Mouse (Mus musculus) stomach, embryonic 14.5 days (tissue): Measurements from ENCODE around the gene Ace3. TPM values are rescaled to one million over a fixed set of nuclear protein-coding genes. Genes with fewer than 3 reads are reported as not detected.

Source experiments
- ATAC-seq: fragments of 200-750 bp; cut with Nextera tagmentation; 2 replicates; pipeline ENCODE4 v1.8.0; 2017; ENCODE audit warnings: low read depth, moderate TSS enrichment; ENCODE audit not compliant: insufficient number of reproducible peaks, insufficient read depth, low FRiP score
- H3K27ac ChIP-seq: fragments of 300-500 bp; sonication (generic); 2 replicates; pipeline ENCODE4 v1.5.1; 2014; ENCODE audit warnings: mild to moderate bottlenecking, low read length, moderate library complexity, mixed read lengths
- H3K27me3 ChIP-seq: fragments of 300-500 bp; sonication (generic); 2 replicates; pipeline ENCODE4 v1.6.1; 2014; ENCODE audit warnings: low read length, control low read depth, mixed read lengths; ENCODE audit not compliant: control insufficient read depth, insufficient read depth
- H3K36me3 ChIP-seq: fragments of 300-500 bp; sonication (generic); 2 replicates; pipeline ENCODE4 v1.6.1; 2014; ENCODE audit warnings: mild to moderate bottlenecking, control low read depth, low read length, moderate library complexity, mixed read lengths; ENCODE audit not compliant: control insufficient read depth, insufficient read depth
- H3K4me1 ChIP-seq: fragments of 300-500 bp; sonication (generic); 2 replicates; pipeline ENCODE4 v1.6.1; 2014; ENCODE audit warnings: low read length, control low read depth, mixed read lengths; ENCODE audit not compliant: control insufficient read depth, insufficient read depth
- H3K4me2 ChIP-seq: fragments of 300-500 bp; sonication (generic); replicated peaks from 2 replicates; pipeline ENCODE4 v1.6.1; 2014; ENCODE audit warnings: low read depth, low read length, control low read depth
- H3K4me3 ChIP-seq: fragments of 300-500 bp; sonication (generic); 2 replicates; pipeline ENCODE4 v1.5.1; 2014; ENCODE audit warnings: low read depth, low read length, control low read depth
- H3K9ac ChIP-seq: fragments of 300-500 bp; sonication (generic); replicated peaks from 2 replicates; pipeline ENCODE4 v1.6.1; 2014; ENCODE audit warnings: low read depth, mild to moderate bottlenecking, control low read depth, low read length, moderate library complexity, mixed read lengths
- H3K9me3 ChIP-seq: fragments of 300-500 bp; sonication (generic); 2 replicates; pipeline ENCODE4 v1.6.1; 2016; ENCODE audit warnings: low read depth, low read length, control low read depth; ENCODE audit not compliant: control insufficient read depth
- WGBS: fragments of 180-500 bp; shearing (Covaris S2); extraction: QIAGEN DNeasy Blood & Tissue Kit; methylation state at CpG from one replicate; pipeline ENCODE4 v1.1.7; 2014; 5-methylcytosine and 5-hydroxymethylcytosine counted together
- polyA plus RNA-seq: library from polyadenylated mRNA; unstranded; fragments of >200 nt; fragmentation: Nextera tagmentation; extraction: Ambion mirVana; gene quantifications from 2 replicates; pipeline ENCODE4 v1.2.1, GENCODE M21; 2014

Gene Ace3
- polyA plus RNA-seq, 1 experiment from 2014 or later = not detected

DNA sequence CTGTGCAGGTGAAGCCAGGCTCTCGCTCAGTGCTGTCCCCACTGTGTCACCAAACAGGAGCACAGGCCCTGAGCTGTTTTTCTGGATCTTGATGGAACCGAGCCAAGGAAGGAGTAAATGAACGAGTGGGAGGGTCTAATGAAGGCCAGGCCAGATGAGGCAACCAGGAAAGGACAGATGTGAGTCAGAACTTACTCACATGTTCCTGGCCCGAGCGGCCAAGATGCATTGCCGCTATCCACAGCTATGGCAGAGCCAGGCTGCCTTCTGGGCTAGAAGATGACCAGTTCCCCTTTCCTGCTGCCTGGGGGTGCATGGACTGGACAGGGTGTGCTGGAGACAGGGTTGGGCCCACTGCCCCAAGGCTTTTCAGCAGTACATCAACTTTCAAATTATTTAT, 41.1 kb upstream of the Ace3 start:
- WGBS = 69% methylated on average over 6 of the region's 6 CpGs
- 0 out of 2 replicates have a peak, but pooled peaks have one; percentile 6 for ATAC-seq
- H3K9ac ChIP-seq = no peak overlapping the region
- H3K27ac ChIP-seq = no peak overlapping the region
- no peaks in the 10 kb centered on the region for H3K4me1 ChIP-seq
- no peak overlapping the region for H3K4me3 ChIP-seq
- no peaks in the 10 kb centered on the region for H3K36me3 ChIP-seq
- no peaks in the 10 kb centered on the region for H3K9me3 ChIP-seq
- H3K27me3 ChIP-seq = no peaks in the 10 kb centered on the region
- H3K4me2 ChIP-seq = no peak overlapping the region

DNA sequence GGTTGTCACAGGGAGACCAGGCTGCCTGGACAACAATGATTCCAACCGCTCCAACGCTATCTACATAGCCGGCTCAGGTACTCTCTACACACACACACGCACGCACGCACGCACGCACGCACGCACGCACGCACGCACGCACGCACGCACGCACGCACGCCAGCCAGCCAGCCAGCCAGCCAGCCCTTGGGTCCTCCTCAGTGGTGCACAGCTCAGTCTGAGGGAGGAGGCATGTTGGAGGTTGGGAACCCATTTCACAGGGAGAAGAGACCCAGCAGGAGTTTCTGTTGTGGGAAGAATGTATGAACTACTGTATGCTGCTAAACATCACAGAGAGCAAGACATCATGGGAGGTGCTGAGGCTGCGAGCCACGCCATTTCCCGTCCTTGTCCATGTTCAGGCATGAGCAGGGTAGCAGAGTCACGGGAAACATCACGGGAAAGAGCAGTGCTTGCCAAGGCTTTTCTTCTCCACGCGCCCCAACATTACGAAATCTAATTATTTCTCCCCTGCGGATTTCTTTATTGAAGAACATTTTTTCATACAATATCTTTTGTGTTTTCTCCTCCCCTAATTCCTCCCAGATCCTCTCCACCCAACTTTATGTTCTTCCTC, 38.6 kb upstream of the Ace3 start:
- WGBS = 92% methylated on average over 28 of the region's 28 CpGs
- no peaks in the 10 kb centered on the region for H3K36me3 ChIP-seq
- no peaks in the 10 kb centered on the region for H3K4me1 ChIP-seq
- H3K27me3 ChIP-seq = no peaks in the 10 kb centered on the region
- no peaks in the 10 kb centered on the region for H3K9me3 ChIP-seq
- no peak for ATAC-seq
- H3K4me3 ChIP-seq = no peak overlapping the region
- no peak overlapping the region for H3K4me2 ChIP-seq
- H3K9ac ChIP-seq = no peak overlapping the region
- H3K27ac ChIP-seq = no peak overlapping the region

DNA sequence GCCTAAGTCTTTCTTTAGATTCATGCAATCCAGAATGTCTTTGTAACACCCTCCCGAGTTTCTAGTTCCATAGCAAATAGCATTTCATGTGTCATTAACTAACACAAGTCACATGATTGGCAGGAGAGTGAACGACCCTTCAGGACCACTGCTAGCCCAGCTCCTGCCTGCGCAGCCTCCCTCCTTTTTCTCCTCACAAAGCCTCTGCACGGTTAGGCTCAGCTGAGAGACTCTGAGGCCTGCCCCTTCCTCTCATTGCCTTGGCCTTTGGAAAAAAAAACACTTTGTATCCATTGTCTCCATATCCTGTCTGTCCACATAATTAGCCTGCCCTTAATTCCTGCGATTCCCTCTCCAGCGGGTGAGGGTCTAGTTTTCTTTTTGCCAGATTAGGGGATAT, 37.0 kb upstream of the Ace3 start:
- Histone ChIP-seq H3K4me2 (no peak overlapping the region), H3K4me1 (no peaks in the 10 kb centered on the region), H3K9me3 (no peaks in the 10 kb centered on the region), H3K27me3 (no peaks in the 10 kb centered on the region), H3K4me3 (no peak overlapping the region), H3K27ac (no peak overlapping the region), H3K9ac (no peak overlapping the region), H3K36me3 (no peaks in the 10 kb centered on the region)
- ATAC-seq = no peak
- 56% methylated on average over 6 of the region's 6 CpGs for WGBS

DNA sequence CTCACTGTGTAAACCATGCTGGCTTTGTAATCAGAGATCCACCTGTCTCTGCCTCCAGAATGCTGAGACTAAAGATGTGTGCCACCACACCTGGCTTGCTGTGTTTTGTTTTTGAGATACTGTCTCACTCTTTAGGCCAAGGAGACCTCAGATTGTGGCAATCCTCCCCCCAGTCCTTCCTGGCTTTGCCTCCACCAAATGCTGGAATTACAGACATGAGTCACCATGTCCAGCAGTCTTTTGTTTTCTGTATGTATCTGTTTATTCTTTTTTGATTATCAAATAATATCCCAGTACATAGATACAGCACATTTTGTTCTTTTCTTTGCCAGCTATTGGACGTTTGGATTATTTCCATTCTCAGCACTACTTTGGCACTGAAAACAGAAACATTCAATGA, 35.9 kb upstream of the Ace3 start:
- no peak overlapping the region for H3K27ac ChIP-seq
- no peaks in the 10 kb centered on the region for H3K36me3 ChIP-seq
- no peak for ATAC-seq
- H3K9me3 ChIP-seq = no peaks in the 10 kb centered on the region
- no peak overlapping the region for H3K4me3 ChIP-seq
- no peaks in the 10 kb centered on the region for H3K27me3 ChIP-seq
- H3K9ac ChIP-seq = no peak overlapping the region
- 36% methylated on average over 1 of the region's 1 CpGs for WGBS
- no peaks in the 10 kb centered on the region for H3K4me1 ChIP-seq
- no peak overlapping the region for H3K4me2 ChIP-seq

DNA sequence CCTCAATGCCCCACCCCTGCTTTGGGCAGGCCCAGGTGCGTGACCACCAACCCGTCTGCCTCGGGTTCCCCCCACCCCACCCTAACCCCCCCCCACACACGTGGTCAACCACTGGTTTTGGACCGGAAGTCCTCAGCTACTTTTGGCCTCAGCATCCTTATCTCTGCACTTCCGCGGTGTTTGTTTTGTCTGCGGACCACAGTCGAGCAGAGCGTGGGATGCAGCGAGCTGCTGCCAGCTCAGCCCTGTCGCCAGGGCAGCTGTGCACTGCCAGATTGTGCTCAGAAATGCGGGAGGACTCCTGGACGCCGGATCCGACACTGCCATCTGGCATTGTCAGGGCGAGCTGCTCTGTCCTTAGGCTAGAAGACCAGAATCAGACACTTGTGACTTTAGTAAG, 35.1 kb upstream of the Ace3 start:
- Histone ChIP-seq H3K9ac (no peak overlapping the region), H3K4me1 (no peaks in the 10 kb centered on the region), H3K27ac (no peak overlapping the region), H3K4me2 (no peak overlapping the region), H3K27me3 (no peaks in the 10 kb centered on the region), H3K4me3 (no peak overlapping the region), H3K36me3 (no peaks in the 10 kb centered on the region), H3K9me3 (no peaks in the 10 kb centered on the region)
- ATAC-seq = no peak
- WGBS = 23% methylated on average over 17 of the region's 17 CpGs

DNA sequence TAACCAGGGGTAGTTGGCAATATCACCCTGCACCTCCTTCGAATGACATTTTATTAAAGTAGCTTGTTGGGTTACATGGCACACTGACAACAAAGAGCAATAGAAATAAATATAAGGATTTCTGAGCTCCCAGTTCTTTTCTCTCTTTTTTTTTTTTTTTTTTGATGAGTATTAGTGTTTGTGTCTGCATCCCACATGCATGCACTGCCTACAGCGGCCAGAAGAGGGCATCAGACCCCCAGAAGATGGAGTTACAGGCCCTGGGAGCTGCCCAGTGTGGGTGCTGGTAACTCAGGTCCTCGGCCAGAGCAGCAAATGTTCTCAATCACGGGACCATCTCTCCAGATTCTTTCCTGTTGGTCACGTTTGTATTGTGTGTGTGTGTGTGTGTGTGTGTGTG, 29.8 kb upstream of the Ace3 start:
- no peaks in the 10 kb centered on the region for H3K36me3 ChIP-seq
- 69% methylated on average over 5 of the region's 5 CpGs for WGBS
- no peak overlapping the region for H3K4me2 ChIP-seq
- no peak overlapping the region for H3K27ac ChIP-seq
- no peak for ATAC-seq
- no peak overlapping the region for H3K4me3 ChIP-seq
- H3K4me1 ChIP-seq = no peaks in the 10 kb centered on the region
- H3K9me3 ChIP-seq = no peaks in the 10 kb centered on the region
- no peak overlapping the region for H3K9ac ChIP-seq
- peaks cover 9% of the 10 kb centered on the region; the same call in 1 of the 2 replicates for H3K27me3 ChIP-seq

DNA sequence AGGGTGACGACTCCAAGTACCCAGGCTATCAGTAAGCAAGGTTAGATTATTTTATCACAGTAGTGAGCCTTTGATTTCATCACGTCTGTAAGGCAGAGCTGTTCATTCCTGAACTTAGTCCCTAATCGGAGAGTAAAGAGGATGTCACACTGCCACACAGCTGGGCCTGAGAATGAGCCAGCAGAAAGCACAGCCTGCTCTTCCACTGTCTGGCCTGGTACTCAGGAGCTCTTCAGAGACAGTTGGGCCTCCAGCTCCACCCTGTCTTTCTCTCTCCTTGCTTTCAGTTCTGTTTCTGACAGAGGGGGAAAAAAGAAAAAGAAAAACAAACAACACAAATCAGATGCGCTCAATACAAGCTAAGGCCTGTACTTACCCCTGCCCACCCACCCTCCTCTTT, 28.2 kb upstream of the Ace3 start:
- Histone ChIP-seq H3K9ac (no peak overlapping the region), H3K9me3 (no peaks in the 10 kb centered on the region), H3K27ac (no peak overlapping the region), H3K4me3 (no peak overlapping the region), H3K4me1 (no peaks in the 10 kb centered on the region), H3K27me3 (peaks cover 9% of the 10 kb centered on the region; the same call in 1 of the 2 replicates), H3K4me2 (no peak overlapping the region), H3K36me3 (no peaks in the 10 kb centered on the region)
- WGBS = 71% methylated on average over 4 of the region's 4 CpGs
- no peak for ATAC-seq

DNA sequence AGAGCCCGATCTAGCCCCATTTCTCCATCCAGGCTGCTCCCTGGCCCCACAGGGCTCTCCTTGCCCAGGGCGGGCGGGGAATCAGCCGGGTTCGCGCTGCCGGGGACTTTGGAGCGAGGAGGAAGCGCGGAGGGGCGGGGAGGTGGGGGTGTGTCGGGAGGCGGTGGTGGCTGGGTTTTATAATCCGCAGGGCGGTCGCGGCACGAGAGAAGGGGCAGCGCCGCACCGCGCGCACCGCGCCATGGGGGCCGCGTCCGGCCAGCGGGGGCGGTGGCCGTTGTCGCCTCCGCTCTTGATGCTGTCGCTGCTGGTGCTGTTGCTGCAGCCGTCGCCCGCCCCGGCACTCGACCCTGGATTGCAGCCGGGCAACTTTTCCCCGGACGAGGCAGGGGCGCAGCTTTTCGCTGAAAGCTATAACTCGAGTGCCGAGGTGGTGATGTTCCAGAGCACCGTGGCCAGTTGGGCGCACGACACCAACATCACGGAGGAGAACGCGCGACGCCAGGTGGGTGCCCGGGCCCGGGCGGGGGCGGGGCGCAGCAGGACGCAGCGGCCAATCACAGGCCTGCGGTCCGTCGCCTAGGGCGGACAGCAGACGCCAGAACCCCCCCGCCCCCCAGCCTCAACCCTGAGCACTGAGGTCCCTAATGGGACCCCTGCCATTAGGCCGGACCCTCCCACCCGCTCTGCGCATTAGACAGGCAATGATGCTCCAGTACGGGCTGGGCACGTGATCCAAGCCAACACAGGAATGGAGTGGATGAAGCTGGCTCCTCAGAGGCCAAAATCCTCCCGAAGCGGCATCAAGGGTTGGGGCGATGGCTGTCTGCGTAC, 26.5 kb upstream of the Ace3 start, which contains the start of gene Ace:
Ace (plus strand) TSS at position 205 of the 834 bp plus-strand sequence.
- ATAC-seq = peak; percentile 46
- under 1% methylated on average over 65 of the region's 76 CpGs for WGBS

More for the DNA sequence above, 26.5 kb upstream of the Ace3 start, which contains the start of gene Ace:
- peaks cover 9% of the 10 kb centered on the region; the same call in 1 of the 2 replicates for H3K27me3 ChIP-seq
- H3K4me2 ChIP-seq = peak within 1 kb of the TSS; percentile 99
- peak within 1 kb of the TSS; percentile 56 for H3K4me3 ChIP-seq
- no peaks in the 10 kb centered on the region for H3K4me1 ChIP-seq
- no peak within 1 kb of the TSS for H3K9ac ChIP-seq
- no peaks in the 10 kb centered on the region for H3K36me3 ChIP-seq
- no peaks in the 10 kb centered on the region for H3K9me3 ChIP-seq
- no peak within 1 kb of the TSS for H3K27ac ChIP-seq
